Mouse (Mus musculus) liver, embryonic 13.5 days (tissue): ENCODE measurements around the gene Pgls. TPM values are rescaled to one million over a fixed set of nuclear protein-coding genes. Genes with fewer than 3 reads are reported as not detected.

Source experiments
- ATAC-seq: fragments of 200-750 bp; cut with Nextera tagmentation; 2 replicates; pipeline ENCODE4 v1.8.0; 2017; ENCODE audit warnings: low read depth, mild to moderate bottlenecking, moderate number of reproducible peaks, moderate library complexity
- DNase-seq: peaks from one replicate; pipeline ENCODE4 v3.0.0; 2022
- H3K27ac ChIP-seq: fragments of 300-500 bp; sonication (generic); 2 replicates; pipeline ENCODE4 v1.5.1; 2015; ENCODE audit warnings: moderate library complexity, mild to moderate bottlenecking, inconsistent platforms
- H3K27me3 ChIP-seq: fragments of 300-500 bp; sonication (generic); 2 replicates; pipeline ENCODE4 v1.6.1; 2015; ENCODE audit warnings: mild to moderate bottlenecking, inconsistent platforms
- H3K36me3 ChIP-seq: fragments of 300-500 bp; sonication (generic); 2 replicates; pipeline ENCODE4 v1.6.1; 2015; ENCODE audit warnings: mild to moderate bottlenecking, inconsistent platforms
- H3K4me1 ChIP-seq: fragments of 300-500 bp; sonication (generic); replicated peaks from 2 replicates; pipeline ENCODE4 v1.6.1; 2015; ENCODE audit warnings: inconsistent platforms
- H3K4me2 ChIP-seq: fragments of 300-500 bp; sonication (generic); 2 replicates; pipeline ENCODE4 v1.6.1; 2015; ENCODE audit warnings: inconsistent platforms, mild to moderate bottlenecking, moderate library complexity
- H3K4me3 ChIP-seq: fragments of 300-500 bp; sonication (generic); replicated peaks from 2 replicates; pipeline ENCODE4 v1.5.1; 2015; ENCODE audit warnings: mild to moderate bottlenecking, inconsistent platforms
- H3K9ac ChIP-seq: fragments of 300-500 bp; sonication (generic); 2 replicates; pipeline ENCODE4 v1.6.1; 2015; ENCODE audit warnings: mild to moderate bottlenecking, inconsistent platforms
- H3K9me3 ChIP-seq: fragments of 300-500 bp; sonication (generic); replicated peaks from 2 replicates; pipeline ENCODE4 v1.6.1; 2016; ENCODE audit warnings: inconsistent platforms
- WGBS: fragments of 180-500 bp; shearing (Covaris S2); methylation state at CpG from one replicate; pipeline ENCODE4 v1.1.7; 2015; ENCODE audit not compliant: insufficient replicate concordance; 5-methylcytosine and 5-hydroxymethylcytosine counted together
- polyA plus RNA-seq: library from polyadenylated mRNA; unstranded; fragments of >200 nt; fragmentation: Nextera tagmentation; extraction: Ambion mirVana; gene quantifications from 2 replicates; pipeline ENCODE4 v1.2.1, GENCODE M21; 2015

Gene Pgls
- polyA plus RNA-seq, 1 experiment from 2014 or later = 110 TPM

DNA sequence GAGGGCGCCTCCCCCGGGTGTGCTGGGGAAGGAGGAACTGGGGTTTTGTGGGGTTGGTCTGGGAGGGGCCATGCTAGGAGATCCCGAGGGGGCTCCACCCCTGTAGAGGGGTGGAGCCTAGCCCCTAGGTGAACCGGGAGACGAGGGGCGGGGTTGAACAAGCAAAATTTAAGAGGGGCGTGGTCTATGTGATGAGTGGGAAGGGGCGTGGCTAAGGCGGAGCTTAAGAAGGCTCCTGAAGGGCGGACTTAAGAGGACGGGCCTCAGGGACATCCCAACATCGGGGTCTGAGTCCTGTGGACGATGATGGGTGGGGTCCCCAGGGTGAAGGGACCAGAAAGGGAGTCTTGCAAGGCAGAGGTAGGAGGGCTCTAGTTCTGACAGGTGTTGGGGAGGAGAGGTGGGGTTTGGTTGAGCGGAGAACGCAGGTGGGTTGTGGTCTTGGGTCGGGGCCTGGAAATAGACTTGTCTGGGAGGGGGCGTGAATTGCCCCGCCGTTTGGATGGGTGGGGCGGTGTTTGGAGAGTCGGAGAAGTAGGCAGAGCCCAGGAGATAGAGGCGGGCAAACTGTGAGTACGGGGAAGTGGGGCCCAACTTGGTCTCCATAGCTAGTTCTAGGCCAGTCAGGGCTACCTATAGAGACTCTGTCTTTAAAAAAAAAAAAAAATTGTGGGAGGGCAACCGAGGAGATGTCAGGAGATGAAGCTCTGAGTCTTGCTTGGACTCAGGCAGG is 32.9 kb upstream of the Pgls start:
- DNase-seq (peak; percentile 77), ATAC-seq (peak; percentile 73)
- peak overlapping the region; percentile 69 for H3K9ac ChIP-seq
- peaks cover 54% of the 10 kb centered on the region for H3K27me3 ChIP-seq
- peaks cover 4% of the 10 kb centered on the region; the same call in 1 of the 2 replicates for H3K9me3 ChIP-seq
- peak overlapping the region; percentile 66 for H3K4me3 ChIP-seq
- H3K4me1 ChIP-seq = peaks cover 62% of the 10 kb centered on the region
- H3K4me2 ChIP-seq = peak overlapping the region; percentile 96
- H3K27ac ChIP-seq = peak overlapping the region; percentile 62
- WGBS = 2% methylated on average over 24 of the region's 24 CpGs
- H3K36me3 ChIP-seq = no peaks in the 10 kb centered on the region

DNA sequence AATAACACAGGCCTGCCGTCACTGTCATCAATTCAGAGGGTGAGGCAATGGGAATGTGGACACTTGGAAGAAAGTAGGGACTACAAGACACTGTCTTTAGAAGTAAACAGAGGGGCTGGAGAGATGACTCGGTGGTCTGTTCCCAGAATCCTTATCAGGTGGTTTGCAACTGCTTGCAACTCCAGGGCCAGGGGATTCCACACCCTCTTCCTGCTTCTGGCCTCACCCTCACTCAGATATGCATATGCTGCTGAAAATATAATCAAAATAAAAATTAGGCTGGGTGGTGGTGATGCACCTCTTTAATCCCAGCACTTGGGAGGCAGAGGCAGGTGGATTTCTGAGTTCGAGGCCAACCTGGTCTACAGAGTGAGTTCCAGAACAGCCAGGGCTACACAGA is 31.9 kb upstream of the Pgls start:
- Histone ChIP-seq H3K4me2 (peak overlapping the region; percentile 96), H3K27ac (peak overlapping the region; percentile 62), H3K9me3 (peaks cover 8% of the 10 kb centered on the region; the same call in 1 of the 2 replicates), H3K4me3 (0 out of 2 replicates have a peak overlapping the region, but pooled peaks have one; percentile 66), H3K4me1 (peaks cover 52% of the 10 kb centered on the region), H3K36me3 (no peaks in the 10 kb centered on the region), H3K27me3 (peaks cover 54% of the 10 kb centered on the region), H3K9ac (peak overlapping the region; percentile 60; the same call in 1 of the 2 replicates)
- ATAC-seq (peak; percentile 52), DNase-seq (no peak)
- WGBS = 28% methylated on average over 3 of the region's 3 CpGs

DNA sequence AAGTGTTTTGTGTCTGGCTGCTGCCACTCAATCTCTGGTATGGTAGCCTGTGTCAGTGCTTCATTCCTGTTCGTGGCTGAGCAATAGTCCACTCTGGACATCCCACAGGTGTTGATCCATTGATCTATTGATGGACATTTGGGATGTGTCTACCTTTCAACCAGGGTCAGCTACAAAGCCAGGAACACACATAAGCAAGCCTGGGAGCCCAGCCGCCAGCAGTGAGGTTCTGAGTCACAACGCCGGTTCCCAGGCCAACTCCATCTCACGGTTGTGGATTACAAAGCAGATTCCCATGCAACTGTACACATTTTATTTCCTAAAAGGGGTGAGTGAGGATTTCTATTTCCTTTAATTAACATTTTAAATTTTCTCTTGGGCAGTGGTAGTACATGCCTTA is 31.2 kb upstream of the Pgls start:
- Histone ChIP-seq H3K9ac (no peak overlapping the region), H3K4me3 (no peak overlapping the region), H3K36me3 (no peaks in the 10 kb centered on the region), H3K4me1 (peaks cover 48% of the 10 kb centered on the region), H3K9me3 (peaks cover 8% of the 10 kb centered on the region; the same call in 1 of the 2 replicates), H3K27ac (no peak overlapping the region), H3K27me3 (peaks cover 54% of the 10 kb centered on the region), H3K4me2 (no peak overlapping the region)
- ATAC-seq (no peak), DNase-seq (no peak)
- 85% methylated on average over 5 of the region's 5 CpGs for WGBS

DNA sequence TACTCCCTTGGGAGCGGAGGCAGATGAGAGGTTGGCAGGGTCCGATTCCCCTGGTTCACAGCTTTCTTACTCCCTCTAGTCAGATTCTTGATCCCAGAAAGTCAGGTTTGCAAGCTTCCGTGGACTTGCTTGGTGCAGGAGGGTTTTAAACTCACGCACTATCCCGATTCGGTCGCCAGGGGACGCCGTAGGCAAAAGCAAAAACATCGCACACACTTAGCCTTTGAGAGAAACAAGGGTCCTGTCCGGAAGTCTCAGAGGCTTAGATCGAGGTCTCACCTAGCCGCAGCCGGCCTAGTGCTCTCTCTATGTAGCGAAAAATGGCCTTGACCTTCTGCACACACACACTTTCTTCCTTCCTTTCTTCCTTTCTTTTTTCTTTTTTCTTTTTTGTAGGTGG is 30.6 kb upstream of the Pgls start:
- H3K9ac ChIP-seq = no peak overlapping the region
- ATAC-seq = no peak
- no peak overlapping the region for H3K4me3 ChIP-seq
- no peaks in the 10 kb centered on the region for H3K36me3 ChIP-seq
- no peak for DNase-seq
- H3K4me1 ChIP-seq = peaks cover 48% of the 10 kb centered on the region
- WGBS = 4% methylated on average over 15 of the region's 15 CpGs
- H3K27me3 ChIP-seq = peaks cover 54% of the 10 kb centered on the region
- no peak overlapping the region; the same call in 1 of the 2 replicates for H3K4me2 ChIP-seq
- H3K27ac ChIP-seq = no peak overlapping the region
- H3K9me3 ChIP-seq = peaks cover 8% of the 10 kb centered on the region; the same call in 1 of the 2 replicates

DNA sequence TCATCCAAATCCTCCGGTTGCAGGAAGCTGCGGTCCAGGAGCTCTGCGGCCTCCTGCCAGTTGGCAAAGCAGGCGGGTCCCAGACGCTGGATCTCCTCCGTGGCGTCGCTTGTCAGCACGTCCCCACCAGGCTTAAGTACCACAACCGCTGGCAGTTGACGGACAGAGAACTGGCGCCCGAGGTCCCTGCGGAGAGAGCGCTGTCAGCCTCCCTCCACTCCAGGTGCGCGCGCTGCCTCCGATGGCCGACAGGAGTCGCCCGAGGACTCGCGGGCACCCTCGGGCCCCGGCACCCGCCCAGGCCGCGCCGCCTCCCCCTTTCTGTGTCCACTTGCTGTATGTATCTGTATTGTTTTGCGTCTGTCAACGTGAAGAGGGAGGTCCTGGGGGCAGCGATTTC is 29.2 kb upstream of the Pgls start:
- Histone ChIP-seq H3K4me2 (peak overlapping the region; percentile 60), H3K4me1 (peaks cover 48% of the 10 kb centered on the region), H3K9ac (0 out of 2 replicates have a peak overlapping the region, but pooled peaks have one; percentile 33), H3K27ac (no peak overlapping the region), H3K27me3 (peaks cover 46% of the 10 kb centered on the region), H3K9me3 (peaks cover 8% of the 10 kb centered on the region; the same call in 1 of the 2 replicates), H3K36me3 (no peaks in the 10 kb centered on the region), H3K4me3 (peak overlapping the region; percentile 25; the same call in 1 of the 2 replicates)
- DNase-seq (peak; percentile 54), ATAC-seq (no peak)
- 1% methylated on average over 33 of the region's 33 CpGs for WGBS

DNA sequence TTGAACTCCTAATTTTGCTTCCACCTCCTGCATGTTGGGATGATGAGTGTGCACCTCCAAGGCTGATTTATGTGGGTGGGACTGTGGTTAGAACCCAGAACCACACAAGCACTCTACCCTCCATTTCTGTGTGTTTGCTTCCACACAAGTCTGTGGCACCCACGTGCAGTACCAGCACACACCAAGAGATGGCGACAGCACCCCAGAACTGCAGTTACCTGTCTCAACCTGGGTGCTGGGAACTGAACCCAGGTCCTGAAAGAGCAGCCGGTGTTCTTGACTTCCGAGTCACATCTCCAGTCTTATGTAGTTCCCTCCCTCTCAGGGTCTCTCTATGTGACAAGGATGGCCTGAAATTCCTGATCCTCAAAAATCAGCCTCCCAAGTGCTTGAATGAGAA is 28.0 kb upstream of the Pgls start:
- no peak overlapping the region for H3K9ac ChIP-seq
- 74% methylated on average over 4 of the region's 4 CpGs for WGBS
- peaks cover 42% of the 10 kb centered on the region for H3K4me1 ChIP-seq
- no peak overlapping the region for H3K4me2 ChIP-seq
- no peaks in the 10 kb centered on the region for H3K36me3 ChIP-seq
- DNase-seq = no peak
- no peak for ATAC-seq
- H3K4me3 ChIP-seq = no peak overlapping the region
- H3K27me3 ChIP-seq = peaks cover 46% of the 10 kb centered on the region
- no peak overlapping the region for H3K27ac ChIP-seq
- H3K9me3 ChIP-seq = peaks cover 8% of the 10 kb centered on the region; the same call in 1 of the 2 replicates

DNA sequence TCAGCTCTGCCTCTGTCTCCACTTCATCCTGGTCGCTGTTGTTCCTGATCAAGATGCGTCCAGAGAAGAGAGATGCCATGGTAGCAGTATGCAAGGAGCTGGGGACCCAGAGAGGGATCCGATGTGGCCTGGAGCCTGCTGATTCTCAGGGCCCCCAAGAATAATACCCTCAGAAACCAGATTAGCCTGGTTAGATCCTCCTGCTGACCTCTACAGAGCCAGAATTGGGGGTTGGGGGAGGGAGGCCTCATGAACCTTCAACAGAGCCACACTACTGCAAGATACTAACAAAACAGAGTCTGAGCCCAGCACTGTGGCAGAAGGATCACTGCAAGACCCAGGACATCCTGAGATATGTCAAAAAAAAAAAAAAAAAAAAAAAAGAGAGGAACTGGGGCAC is 25.5 kb upstream of the Pgls start, which contains the start of gene Nxnl1:
Nxnl1 (minus strand) TSS at position 101 of the 400 bp plus-strand sequence.
- DNase-seq (no peak), ATAC-seq (no peak)
- H3K9me3 ChIP-seq = peaks cover 8% of the 10 kb centered on the region; the same call in 1 of the 2 replicates
- no peak within 1 kb of the TSS for H3K9ac ChIP-seq
- peaks cover 40% of the 10 kb centered on the region for H3K4me1 ChIP-seq
- peaks cover 61% of the 10 kb centered on the region for H3K27me3 ChIP-seq
- no peaks in the 10 kb centered on the region for H3K36me3 ChIP-seq
- whole genome bisulfite sequencing = 66% methylated on average over 3 of the region's 3 CpGs
- no peak within 1 kb of the TSS for H3K4me2 ChIP-seq
- H3K27ac ChIP-seq = no peak within 1 kb of the TSS
- no peak within 1 kb of the TSS for H3K4me3 ChIP-seq

DNA sequence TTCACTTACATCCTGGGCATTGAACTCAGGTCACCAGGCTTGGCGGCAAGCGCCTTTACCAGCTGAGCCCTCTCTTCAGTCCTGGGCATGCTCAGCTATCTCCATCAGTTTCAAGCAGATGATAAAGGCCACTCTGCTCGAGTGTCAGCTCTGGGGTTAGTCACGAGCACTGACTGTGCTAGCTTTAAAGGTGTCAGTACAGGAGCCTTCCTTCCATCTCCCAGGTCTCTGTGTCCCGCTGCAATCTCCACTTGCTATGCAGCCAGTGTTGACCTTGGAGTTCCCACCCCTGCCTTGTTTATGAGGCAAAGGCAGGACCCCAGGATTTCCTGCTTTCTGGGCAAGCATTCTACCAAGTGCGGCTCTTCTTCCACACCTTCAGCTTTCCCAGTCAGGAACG is 24.4 kb upstream of the Pgls start:
- no peaks in the 10 kb centered on the region for H3K36me3 ChIP-seq
- DNase-seq (no peak), ATAC-seq (no peak)
- H3K9me3 ChIP-seq = peaks cover 8% of the 10 kb centered on the region; the same call in 1 of the 2 replicates
- H3K4me1 ChIP-seq = peaks cover 31% of the 10 kb centered on the region
- H3K4me3 ChIP-seq = no peak overlapping the region
- WGBS = 56% methylated on average over 7 of the region's 7 CpGs
- peaks cover 56% of the 10 kb centered on the region for H3K27me3 ChIP-seq
- H3K9ac ChIP-seq = no peak overlapping the region
- H3K27ac ChIP-seq = no peak overlapping the region
- no peak overlapping the region for H3K4me2 ChIP-seq

DNA sequence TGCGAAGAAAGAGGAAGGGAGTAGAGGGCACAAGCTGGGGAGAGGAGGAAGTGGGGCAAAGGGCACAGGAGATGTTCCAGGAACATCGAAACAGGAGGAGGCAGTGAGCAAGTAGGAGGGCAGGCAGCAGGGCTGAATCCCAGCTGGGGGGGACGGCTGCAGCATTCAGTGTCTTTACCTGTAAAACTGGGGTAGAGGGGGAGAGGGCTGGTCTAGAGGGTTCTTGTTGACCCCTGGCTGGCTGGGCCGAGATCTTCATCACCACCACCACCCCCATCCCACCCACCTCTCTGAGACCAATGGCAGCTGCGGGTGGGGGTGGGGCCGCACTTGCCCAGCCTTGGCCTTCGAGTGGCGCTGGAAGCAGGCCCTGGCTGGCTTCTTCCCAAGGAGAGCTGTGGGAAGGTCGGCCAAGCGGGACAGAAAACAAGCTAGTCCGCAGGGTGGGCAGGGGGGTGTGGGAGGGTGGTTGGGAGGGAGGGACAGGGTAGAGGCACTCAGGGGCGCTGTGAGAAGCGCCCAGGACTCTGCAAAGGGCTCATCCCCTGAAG is 23.5 kb upstream of the Pgls start, which contains the start of gene Slc27a1:
Slc27a1 (plus strand) TSS at position 496 of the 551 bp plus-strand sequence.
- H3K9me3 ChIP-seq = peaks cover 8% of the 10 kb centered on the region; the same call in 1 of the 2 replicates
- peak within 1 kb of the TSS; percentile 81 for H3K4me2 ChIP-seq
- 0 out of 2 replicates have a peak within 1 kb of the TSS, but pooled peaks have one; percentile 47 for H3K9ac ChIP-seq
- DNase-seq (no peak), ATAC-seq (no peak)
- no peaks in the 10 kb centered on the region for H3K36me3 ChIP-seq
- peaks cover 26% of the 10 kb centered on the region for H3K4me1 ChIP-seq
- WGBS = 28% methylated on average over 13 of the region's 13 CpGs
- H3K4me3 ChIP-seq = peak within 1 kb of the TSS; percentile 59
- no peak within 1 kb of the TSS for H3K27ac ChIP-seq
- H3K27me3 ChIP-seq = peaks cover 47% of the 10 kb centered on the region

DNA sequence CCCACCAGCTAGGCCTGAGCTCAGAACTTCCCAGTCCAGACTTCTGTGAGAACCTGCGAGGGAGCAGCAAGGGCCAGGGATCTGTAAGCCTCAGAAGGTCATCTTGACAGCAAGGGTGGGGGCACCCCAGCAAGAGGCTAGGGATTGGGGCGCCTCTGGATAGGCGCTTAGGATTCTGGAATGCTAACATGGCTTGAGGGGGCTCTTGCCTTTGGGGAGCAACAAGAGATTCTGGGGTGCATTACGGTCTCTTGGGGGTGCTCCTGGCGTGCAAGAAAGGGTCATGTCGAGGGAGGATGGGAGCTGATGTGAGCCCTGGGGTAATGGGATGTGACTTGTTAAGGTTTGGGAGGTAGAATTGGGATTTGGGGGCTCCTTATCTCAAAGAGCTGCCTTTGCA is 23.0 kb upstream of the Pgls start:
- Histone ChIP-seq H3K27ac (no peak overlapping the region), H3K4me3 (peak overlapping the region; percentile 59; the same call in 1 of the 2 replicates), H3K4me2 (peak overlapping the region; percentile 81), H3K9me3 (peaks cover 7% of the 10 kb centered on the region; the same call in 1 of the 2 replicates), H3K4me1 (peaks cover 26% of the 10 kb centered on the region), H3K27me3 (peaks cover 45% of the 10 kb centered on the region), H3K36me3 (no peaks in the 10 kb centered on the region), H3K9ac (no peak overlapping the region)
- DNase-seq (no peak), ATAC-seq (no peak)
- WGBS = 53% methylated on average over 6 of the region's 6 CpGs
